Comparison of ENCODE assay signal across 1 mouse cellular context in genomic region chr1:36664457-36664856, GRCm38 (mm10).
TF ChIP-seq lines count a peak whose summit lies in the region.

No protein-coding gene starts in this region.

TF ChIP-seq in MEL, 35 proteins besides CTCF, POLR2A, EP300 and RAD21 (continued from another document):
- TF ChIP-seq TCF12 (IDR thresholded peaks at IDR 0.05; ENCODE audit: low read depth, low read length): peak; percentile 93
- peak; percentile 58 for TF ChIP-seq SMC3 (IDR thresholded peaks at IDR 0.05; ENCODE audit: low read depth, low read length)
- peak; percentile 14; the same call in 1 of the 2 replicates for TF ChIP-seq MEF2A (IDR thresholded peaks at IDR 0.05; ENCODE audit: extremely low read depth, insufficient replicate concordance, low read depth, low read length, poor library complexity, severe bottlenecking)
- TF ChIP-seq ETS1 (IDR thresholded peaks at IDR 0.05; ENCODE audit: low read depth, low read length): peak; percentile 77; the same call in 1 of the 2 replicates
- TF ChIP-seq MAZ (IDR thresholded peaks at IDR 0.05; ENCODE audit: low read depth, low read length): 0 out of 2 replicates have a peak, but pooled peaks have one; percentile 40
